Comparison of ENCODE assay signal across 28 mouse cellular contexts in genomic region chr7:82464364-82464763, GRCm38 (mm10).
DNase-seq lines count a peak whose midpoint lies in the region; ATAC-seq and TF ChIP-seq lines count a peak whose summit lies in the region.
"Had no signal": no experiment of that assay in that cellular context is flagged by ENCODE, and none has a peak within 500 bp of the region (broad histone marks: within the 10 kb centered on the region; RNA-seq: fewer than 3 reads in every experiment).

No protein-coding gene starts in this region.

- CTCF ChIA-PET in Patski (lab: Charles Lee) = interaction anchor here (1.8 to 2.1 kb wide), 3 partner anchors 11 to 14 kb away, joined by 6 to 8 read pairs (median 8); no protein-coding TSS in a partner anchor

- DNase-seq in 3134 (ENCODE audit: extremely low read depth, insufficient read length, low spot score) (peak; percentile 64), Patski (ENCODE audit: low read depth, low spot score) (peak; percentile 24)
- DNase-seq in ovary, postnatal 36 days (ENCODE audit: low spot score) = no peak
- no peak for DNase-seq in left cerebral cortex, postnatal 36 days (ENCODE audit: low spot score in 2 of 2)
- DNase-seq: adrenal gland, postnatal 14 days; cerebellum, adult 11 months; cerebellum, adult 2 months; cerebellum, adult 9-11 months; cerebellum, postnatal 36 days; embryo, embryonic 11 days; forebrain, postnatal 0 days; gastrocnemius, postnatal 25 days; heart, adult 18-20 months; heart, postnatal 10 days; heart, postnatal 36 days; kidney, adult 11 months had no signal

- no peaks in the 10 kb centered on the region for H3K27me3 ChIP-seq in C2C12 (ENCODE audit: control insufficient read depth, insufficient read depth, insufficient read length)
- no peaks in the 10 kb centered on the region for H3K27me3 ChIP-seq in Patski
- H3K27me3 ChIP-seq: embryonic facial prominence, embryonic 13.5 days; heart, embryonic 12.5 days; heart, embryonic 15.5 days; hindbrain, embryonic 13.5 days; intestine, embryonic 15.5 days had no signal

- H3ac ChIP-seq in C2C12 (ENCODE audit: control insufficient read depth, insufficient read length, low read depth) = peak overlapping the region; percentile 51

- no peak for ATAC-seq in Patski
- no peak for ATAC-seq in megakaryocyte progenitor cell, adult 5-6 weeks (replicated peaks; ENCODE audit: poor library complexity)
- ATAC-seq: forebrain, embryonic 14.5 days; forebrain, postnatal 0 days; hindbrain, embryonic 16.5 days; intestine, embryonic 15.5 days had no signal

- TF ChIP-seq CTCF in C2C12 (IDR thresholded peaks at IDR 0.05; ENCODE audit: control insufficient read depth, insufficient read depth, insufficient read length) = no peak
- no peak for TF ChIP-seq CTCF in Patski (IDR thresholded peaks at IDR 0.05)

- peak overlapping the region; percentile 12 for H3K4me3 ChIP-seq in C2C12 (ENCODE audit: insufficient read depth, poor library complexity, severe bottlenecking)
- H3K4me3 ChIP-seq: embryonic facial prominence, embryonic 10.5 days; embryonic facial prominence, embryonic 13.5 days; heart, embryonic 12.5 days; heart, embryonic 15.5 days; hindbrain, embryonic 10.5 days; hindbrain, embryonic 13.5 days; intestine, embryonic 15.5 days had no signal

- no peaks in the 10 kb centered on the region for H3K36me3 ChIP-seq in C2C12 (ENCODE audit: control insufficient read depth, insufficient read depth)
- H3K36me3 ChIP-seq: embryonic facial prominence, embryonic 10.5 days; embryonic facial prominence, embryonic 13.5 days; G1E; heart, embryonic 12.5 days; heart, embryonic 15.5 days; hindbrain, embryonic 10.5 days; hindbrain, embryonic 13.5 days; intestine, embryonic 15.5 days had no signal

- intact Hi-C loops in left cerebral cortex, postnatal 36 days (cut with DNase I) = no loop called here

- POLR2A ChIA-PET in Patski (lab: Charles Lee) = interaction anchor here (0.7 kb wide), 1 partner anchor 22 kb away, joined by 13 read pairs; no protein-coding TSS in a partner anchor

- H3K79me3 ChIP-seq in C2C12 (ENCODE audit: low read depth) = no peaks in the 10 kb centered on the region

- no peaks in the 10 kb centered on the region for H3K79me2 ChIP-seq in C2C12 (ENCODE audit: control insufficient read depth, insufficient read depth)

- in situ Hi-C loops in Patski (cut with MboI; ENCODE audit: low pct_unique_long_range_greater_than_20kb) = no loop called here

TF ChIP-seq in C2C12, 6 proteins besides CTCF, POLR2A, EP300 and RAD21:
- TF ChIP-seq FOSL1 (IDR thresholded peaks at IDR 0.05; ENCODE audit: insufficient read depth, low read length, poor library complexity, severe bottlenecking) = peak; percentile 84
- no peak for TF ChIP-seq USF1 (IDR thresholded peaks at IDR 0.05; ENCODE audit: low read depth)
- no peak for TF ChIP-seq MYOD1 (IDR thresholded peaks at IDR 0.05; ENCODE audit: control insufficient read depth, insufficient read length, low read depth)
- TF ChIP-seq CEBPB (IDR thresholded peaks at IDR 0.05; ENCODE audit: low read depth) = no peak
- TF ChIP-seq MAX (IDR thresholded peaks at IDR 0.05) = peak; percentile 15

Comparison
In these comparisons a context has a peak if more than half of its experiments do, and no peak if none do; other contexts are left out.
1. DNase-seq: peak in 3134 (single experiment) and Patski (single experiment); none in ovary, postnatal 36 days (single experiment) and left cerebral cortex, postnatal 36 days (0 of 2).